In the genomic region with DNA sequence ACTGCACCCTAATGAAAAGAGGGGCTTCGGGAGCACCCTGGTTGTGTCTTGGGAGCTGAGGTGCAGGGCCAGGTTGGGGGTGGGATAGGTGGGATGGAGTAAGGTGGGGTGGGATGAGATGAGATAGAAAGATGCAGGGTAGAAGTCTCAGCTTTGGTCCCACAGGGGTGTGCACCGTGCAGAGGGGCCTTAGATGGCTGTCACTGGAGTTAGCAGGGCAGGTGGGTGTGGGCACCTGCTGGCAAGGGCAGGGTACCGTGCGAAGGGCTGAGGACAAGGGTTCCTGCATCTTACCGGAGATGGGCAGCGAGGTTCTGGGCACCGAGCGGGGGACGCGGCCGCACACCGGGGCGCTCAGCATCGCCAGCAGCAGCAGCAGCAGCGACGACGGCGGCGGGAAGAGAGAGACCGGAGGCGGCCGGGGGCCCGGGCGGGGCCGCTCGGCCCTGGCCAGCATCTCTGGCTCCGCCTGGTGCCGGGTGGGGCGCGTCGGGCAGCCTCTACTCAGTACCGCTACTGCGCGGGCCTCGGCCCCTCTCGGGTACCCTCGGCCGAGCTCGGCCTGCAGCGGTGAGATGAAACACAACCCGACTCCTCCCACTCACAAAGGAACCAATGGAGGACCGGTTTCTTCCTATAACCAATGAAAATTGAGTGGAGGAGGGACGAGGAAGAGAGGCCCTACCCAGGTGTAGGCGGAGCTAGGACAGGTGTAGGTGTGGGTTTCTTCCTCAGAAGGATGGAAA, we compare ENCODE assay signal across 8 mouse cellular contexts. TPM values are rescaled to one million over a fixed set of nuclear protein-coding genes. Genes with fewer than 3 reads are reported as not detected.
DNase-seq lines count a peak whose midpoint lies in the region; ATAC-seq lines count a peak whose summit lies in the region.

Sema4f (minus strand) TSS at position 603 of the 746 bp plus-strand sequence.

- 2% methylated on average over 44 of the region's 44 CpGs for WGBS in embryonic facial prominence, embryonic 11.5 days
- WGBS in liver, embryonic 13.5 days (ENCODE audit: insufficient replicate concordance) = 4% methylated on average over 42 of the region's 44 CpGs

- H3K4me3 ChIP-seq in embryonic facial prominence, embryonic 11.5 days (ENCODE audit: low read depth, low read length) = peak within 1 kb of the TSS; percentile 54
- peak within 1 kb of the TSS; percentile 44 for H3K4me3 ChIP-seq in liver, embryonic 13.5 days (replicated peaks)

- ATAC-seq in embryonic facial prominence, embryonic 11.5 days (replicated peaks; ENCODE audit: insufficient number of reproducible peaks, low FRiP score, low TSS enrichment, low read depth) = peak; percentile 97
- ATAC-seq in liver, embryonic 13.5 days (ENCODE audit: low read depth) = peak; percentile 62

- intact Hi-C loops in heart, postnatal 10 days (cut with DNase I) = no loop called here

- no peaks in the 10 kb centered on the region for H3K9me3 ChIP-seq in embryonic facial prominence, embryonic 11.5 days (replicated peaks; ENCODE audit: control insufficient read depth, low read length)
- H3K9me3 ChIP-seq in liver, embryonic 13.5 days (replicated peaks) = no peaks in the 10 kb centered on the region

- peak; percentile 28 to 39 for DNase-seq in B cell, adult 2 months
- peak; percentile 63 for DNase-seq in adrenal gland, postnatal 10 days
- peak; percentile 89 for DNase-seq in embryonic facial prominence, embryonic 11.5 days (ENCODE audit: low spot score)
- DNase-seq in heart, postnatal 10 days = peak; percentile 15 to 29
- peak; percentile 73 to 81 for DNase-seq in kidney, postnatal 4 days
- DNase-seq in liver, embryonic 13.5 days = no peak
- peak; percentile 80 for DNase-seq in neural tube, embryonic 10.5 days (ENCODE audit: extremely low spot score, low spot score)
- DNase-seq in thymus, postnatal 10 days (ENCODE audit: low spot score in 2 of 2) = peak; percentile 50 to 51

- H3K4me2 ChIP-seq in embryonic facial prominence, embryonic 11.5 days (ENCODE audit: low read depth, low read length) = peak within 1 kb of the TSS; percentile 87
- peak within 1 kb of the TSS; percentile 63 for H3K4me2 ChIP-seq in liver, embryonic 13.5 days

- 0 out of 2 replicates have a peak, but pooled peaks cover 4% of the 10 kb centered on the region for H3K4me1 ChIP-seq in embryonic facial prominence, embryonic 11.5 days (ENCODE audit: control insufficient read depth, insufficient read depth, low read length)
- peaks cover 7% of the 10 kb centered on the region for H3K4me1 ChIP-seq in liver, embryonic 13.5 days (replicated peaks)

- no peak within 1 kb of the TSS for H3K27ac ChIP-seq in embryonic facial prominence, embryonic 11.5 days (replicated peaks; ENCODE audit: low read depth, low read length)
- H3K27ac ChIP-seq in liver, embryonic 13.5 days = no peak within 1 kb of the TSS

- peaks cover 8% of the 10 kb centered on the region for H3K27me3 ChIP-seq in embryonic facial prominence, embryonic 11.5 days (ENCODE audit: control insufficient read depth, insufficient read depth, low read length)
- peaks cover 43% of the 10 kb centered on the region for H3K27me3 ChIP-seq in liver, embryonic 13.5 days

- H3K9ac ChIP-seq in embryonic facial prominence, embryonic 11.5 days (replicated peaks; ENCODE audit: low read length) = peak within 1 kb of the TSS; percentile 76
- no peak within 1 kb of the TSS for H3K9ac ChIP-seq in liver, embryonic 13.5 days

- H3K36me3 ChIP-seq in embryonic facial prominence, embryonic 11.5 days (replicated peaks; ENCODE audit: control insufficient read depth, insufficient read depth, low read depth, low read length) = no peaks in the 10 kb centered on the region
- H3K36me3 ChIP-seq in liver, embryonic 13.5 days = no peaks in the 10 kb centered on the region

RNA-seq across cellular contexts. Expression of gene Sema4f, which starts in this region (rescaled TPM):
- 1 to 10 TPM; 1.0 to 2.8 TPM for total RNA-seq in adrenal gland, postnatal 10 days (2021)
- 0.97 and 1.3 TPM in 2 replicates for polyA plus RNA-seq in embryonic facial prominence, embryonic 11.5 days (2014; fragmentation: Nextera tagmentation; extraction: Ambion mirVana)
- total RNA-seq in heart, postnatal 10 days (2021) = under 1 TPM; 0.22 to 0.29 TPM
- 0.05 TPM in 1 of 2 replicates, not detected in the other for polyA plus RNA-seq in liver, embryonic 13.5 days (2015; fragmentation: Nextera tagmentation; extraction: Ambion mirVana)

Comparison
In these comparisons a context has a peak if more than half of its experiments do, and no peak if none do; other contexts are left out.
1. Peak in DNase-seq in heart, postnatal 10 days; RNA of the gene not detected or under 1 TPM.
2. Peak in ATAC-seq, H3K4me3 ChIP-seq and H3K4me2 ChIP-seq in liver, embryonic 13.5 days; RNA of the gene not detected or under 1 TPM.